Comparison of ENCODE assay signal across 9 mouse cellular contexts in genomic region chr10:112270887-112271802, GRCm38 (mm10). TPM values are rescaled to one million over a fixed set of nuclear protein-coding genes. Genes with fewer than 3 reads are reported as not detected.
A peak's percentile ranks its signal among the peaks of the same experiment; 100 is the strongest.
DNase-seq lines count a peak whose midpoint lies in the region; ATAC-seq and TF ChIP-seq lines count a peak whose summit lies in the region.
"Had no signal": no experiment of that assay in that cellular context is flagged by ENCODE, and none has a peak within 500 bp of the region (broad histone marks: within the 10 kb centered on the region; RNA-seq: fewer than 3 reads in every experiment).

Gene Kcnc2, plus strand, starts transcription at chr10:112271121.

- H3K27me3 ChIP-seq in E14TG2a.4 (ENCODE audit: insufficient read depth, low read length) = peaks cover 61% of the 10 kb centered on the region
- H3K27me3 ChIP-seq in forebrain, embryonic 16.5 days (replicated peaks; ENCODE audit: control insufficient read depth, insufficient read depth, low read length) = peaks cover 8% of the 10 kb centered on the region
- 0 out of 2 replicates have a peak, but pooled peaks cover 4% of the 10 kb centered on the region for H3K27me3 ChIP-seq in kidney, postnatal 0 days (ENCODE audit: insufficient read depth, low read length)
- peaks cover 11% of the 10 kb centered on the region; the same call in 1 of the 2 replicates for H3K27me3 ChIP-seq in lung, postnatal 0 days (replicated peaks; ENCODE audit: insufficient read depth, low read length)

- H3K9ac ChIP-seq in forebrain, embryonic 16.5 days (replicated peaks; ENCODE audit: low read depth, low read length) = peak within 1 kb of the TSS; percentile 64
- peak within 1 kb of the TSS; percentile 66 for H3K9ac ChIP-seq in kidney, postnatal 0 days (ENCODE audit: low read depth, low read length)
- H3K9ac ChIP-seq in lung, postnatal 0 days (replicated peaks; ENCODE audit: low read depth) = 0 out of 2 replicates have a peak within 1 kb of the TSS, but pooled peaks have one; percentile 9

- H3K36me3 ChIP-seq in E14TG2a.4 (ENCODE audit: insufficient read depth, low read length) = no peaks in the 10 kb centered on the region
- H3K36me3 ChIP-seq in forebrain, embryonic 16.5 days (ENCODE audit: control insufficient read depth, insufficient read depth) = no peaks in the 10 kb centered on the region
- no peaks in the 10 kb centered on the region for H3K36me3 ChIP-seq in kidney, postnatal 0 days (ENCODE audit: insufficient read depth, low read length)
- no peaks in the 10 kb centered on the region for H3K36me3 ChIP-seq in lung, postnatal 0 days (ENCODE audit: insufficient read depth, low read length)

- peak within 1 kb of the TSS; percentile 77 for H3K4me3 ChIP-seq in E14TG2a.4 (replicated peaks; ENCODE audit: low read length)
- H3K4me3 ChIP-seq in forebrain, embryonic 16.5 days (replicated peaks; ENCODE audit: low read length) = peak within 1 kb of the TSS; percentile 58
- peak within 1 kb of the TSS; percentile 60 for H3K4me3 ChIP-seq in kidney, postnatal 0 days (replicated peaks; ENCODE audit: low read depth, low read length)
- peak within 1 kb of the TSS; percentile 44 for H3K4me3 ChIP-seq in lung, postnatal 0 days (ENCODE audit: low read depth, low read length)
- H3K4me3 ChIP-seq: erythroblast, embryonic 14.5 days had no signal

- H3K4me2 ChIP-seq in forebrain, embryonic 16.5 days (ENCODE audit: low read length) = peak within 1 kb of the TSS; percentile 86
- peak within 1 kb of the TSS; percentile 93 for H3K4me2 ChIP-seq in kidney, postnatal 0 days (ENCODE audit: low read length)
- peak within 1 kb of the TSS; percentile 84 for H3K4me2 ChIP-seq in lung, postnatal 0 days (replicated peaks; ENCODE audit: low read depth, low read length)

- 2% methylated on average over 20 of the region's 20 CpGs for whole genome bisulfite sequencing in forebrain, embryonic 16.5 days
- 2% methylated on average over 20 of the region's 20 CpGs for WGBS in kidney, postnatal 0 days
- WGBS in lung, postnatal 0 days = 4% methylated on average over 20 of the region's 20 CpGs

- DNase-seq in adrenal gland, postnatal 10 days = peak; percentile 7
- DNase-seq in adrenal gland, adult 8-10 months = no peak
- DNase-seq in kidney, postnatal 0 days (ENCODE audit: low spot score) = no peak
- DNase-seq in lung, postnatal 0 days (ENCODE audit: low spot score) = peak; percentile 5
- peak; percentile 5 for DNase-seq in yolk sac, embryonic 10.5 days (ENCODE audit: low spot score)
- no peak for DNase-seq in urinary bladder, adult 2 months (ENCODE audit: low spot score)

- TF ChIP-seq CTCF in E14TG2a.4 (conservative IDR thresholded peaks at IDR 0.05; ENCODE audit: low read length) = no peak
- TF ChIP-seq CTCF in kidney, postnatal 0 days (IDR thresholded peaks at IDR 0.05; ENCODE audit: low read depth) = no peak
- TF ChIP-seq CTCF in lung, postnatal 0 days (IDR thresholded peaks at IDR 0.05) = no peak

- peaks cover 25% of the 10 kb centered on the region for H3K4me1 ChIP-seq in E14TG2a.4 (replicated peaks; ENCODE audit: low read depth, low read length)
- H3K4me1 ChIP-seq in forebrain, embryonic 16.5 days (replicated peaks; ENCODE audit: control insufficient read depth, insufficient read depth, low read length) = peaks cover 18% of the 10 kb centered on the region
- 0 out of 2 replicates have a peak, but pooled peaks cover 7% of the 10 kb centered on the region for H3K4me1 ChIP-seq in kidney, postnatal 0 days (replicated peaks; ENCODE audit: insufficient read depth, low read length)
- H3K4me1 ChIP-seq in lung, postnatal 0 days (ENCODE audit: insufficient read depth, low read depth, low read length) = 0 out of 2 replicates have a peak, but pooled peaks cover 7% of the 10 kb centered on the region

- no peaks in the 10 kb centered on the region for H3K9me3 ChIP-seq in E14TG2a.4 (ENCODE audit: low read length)
- no peaks in the 10 kb centered on the region for H3K9me3 ChIP-seq in forebrain, embryonic 16.5 days (ENCODE audit: control insufficient read depth, low read length)
- no peaks in the 10 kb centered on the region for H3K9me3 ChIP-seq in kidney, postnatal 0 days (replicated peaks; ENCODE audit: low read length)
- no peaks in the 10 kb centered on the region for H3K9me3 ChIP-seq in lung, postnatal 0 days (ENCODE audit: low read length)

- peak; percentile 68 for ATAC-seq in forebrain, embryonic 16.5 days
- peak; percentile 64 for ATAC-seq in kidney, postnatal 0 days (replicated peaks; ENCODE audit: low FRiP score, low read depth)
- peak; percentile 54 for ATAC-seq in lung, postnatal 0 days

- no peak within 1 kb of the TSS for H3K27ac ChIP-seq in forebrain, embryonic 16.5 days (ENCODE audit: low read length)
- peak within 1 kb of the TSS; percentile 31; the same call in 1 of the 2 replicates for H3K27ac ChIP-seq in kidney, postnatal 0 days
- no peak within 1 kb of the TSS for H3K27ac ChIP-seq in lung, postnatal 0 days (ENCODE audit: low read length)

- TF ChIP-seq EP300 in lung, postnatal 0 days (IDR thresholded peaks at IDR 0.05) = no peak

RNA-seq across cellular contexts. Expression of gene Kcnc2, which starts in this region (rescaled TPM):
- under 1 TPM; 0.54 to 0.85 TPM for total RNA-seq in adrenal gland, postnatal 10 days (2021)
- under 1 TPM in 3 of 4 experiments, not detected in 1; 0.09 to 0.35 (median 0.10) TPM for total RNA-seq in adrenal gland, adult 8-10 months (2022)
- 5.7 and 7.8 TPM in 2 replicates for polyA plus RNA-seq in forebrain, embryonic 16.5 days (2015; fragmentation: Nextera tagmentation; extraction: Ambion mirVana)
- polyA plus RNA-seq in kidney, postnatal 0 days (2015; fragmentation: Nextera tagmentation; extraction: Ambion mirVana) = 7.7 and 7.9 TPM in 2 replicates
- 0.45 and 0.69 TPM in 2 replicates for polyA plus RNA-seq in lung, postnatal 0 days (2015; fragmentation: Nextera tagmentation; extraction: Ambion mirVana)
- 1.8 and 2.2 TPM in 2 replicates for polyA plus RNA-seq in urinary bladder, adult 2 months (2012; rRNA removed)

Comparison
In these comparisons a context has a peak if more than half of its experiments do, and no peak if none do; other contexts are left out.
1. Peak in DNase-seq in adrenal gland, postnatal 10 days; RNA of the gene not detected or under 1 TPM.
2. Peak in DNase-seq, ATAC-seq, H3K4me3 ChIP-seq, H3K9ac ChIP-seq and H3K4me2 ChIP-seq in lung, postnatal 0 days; RNA of the gene not detected or under 1 TPM.
3. H3K9ac ChIP-seq: peak in every context shown above with its lines; median percentile 66 in kidney, postnatal 0 days; 64 in forebrain, embryonic 16.5 days; 9 in lung, postnatal 0 days.